Mouse (Mus musculus): ENCODE results near the gene Dynlrb1.
A peak's percentile ranks its signal among the peaks of the same experiment; 100 is the strongest.

Gene Dynlrb1

GRCm38 (mm10) chr2:155236362-155236992 lies at the start of gene Dynlrb1:
Dynlrb1 (plus strand) TSS chr2:155236533.
- peak; percentile 100 for DNase-seq (ENCODE audit: low spot score in 2 of 2)

- no peak for DNase-seq (ENCODE audit: low spot score in 2 of 2)
These were observed 28.9 kb upstream of the Dynlrb1 start for GRCm38 (mm10) chr2:155207419-155207818.

- no peak for DNase-seq (ENCODE audit: low spot score in 2 of 2)
These were observed 13.2 kb upstream of the Dynlrb1 start for GRCm38 (mm10) chr2:155223145-155223544.

GRCm38 (mm10) chr2:155224721-155225120 lies 11.6 kb upstream of the Dynlrb1 start:
- no peak for DNase-seq (ENCODE audit: low spot score in 2 of 2)

GRCm38 (mm10) chr2:155235746-155236361 lies 479 bp upstream of the Dynlrb1 start:
- DNase-seq (ENCODE audit: low spot score in 2 of 2): no peak

- no peak for DNase-seq (ENCODE audit: low spot score in 2 of 2)
These were observed 943 bp downstream of the Dynlrb1 start for GRCm38 (mm10) chr2:155237276-155237675.

GRCm38 (mm10) chr2:155240915-155241314 lies 4.6 kb downstream of the Dynlrb1 start:
- no peak for DNase-seq (ENCODE audit: low spot score in 2 of 2)

- DNase-seq (ENCODE audit: low spot score in 2 of 2): no peak
These were observed 6.0 kb downstream of the Dynlrb1 start for GRCm38 (mm10) chr2:155242296-155242855.

GRCm38 (mm10) chr2:155246231-155246630 lies 9.9 kb downstream of the Dynlrb1 start:
- DNase-seq (ENCODE audit: low spot score in 2 of 2): no peak

- DNase-seq (ENCODE audit: low spot score in 2 of 2): no peak
These were observed 11.9 kb downstream of the Dynlrb1 start for GRCm38 (mm10) chr2:155248206-155248605.

- DNase-seq (ENCODE audit: low spot score in 2 of 2): no peak
These were observed 12.4 kb downstream of the Dynlrb1 start for GRCm38 (mm10) chr2:155248718-155249117.

- DNase-seq (ENCODE audit: low spot score in 2 of 2): no peak
These were observed 13.3 kb downstream of the Dynlrb1 start for GRCm38 (mm10) chr2:155249588-155249987.

- no peak for DNase-seq (ENCODE audit: low spot score in 2 of 2)
These were observed 29.2 kb downstream of the Dynlrb1 start for GRCm38 (mm10) chr2:155265526-155265925.

- no peak for DNase-seq (ENCODE audit: low spot score in 2 of 2)
These were observed 30.6 kb downstream of the Dynlrb1 start for GRCm38 (mm10) chr2:155266896-155267295.

- no peak for DNase-seq (ENCODE audit: low spot score in 2 of 2)
These were observed 35.6 kb downstream of the Dynlrb1 start for GRCm38 (mm10) chr2:155271957-155272356.

- DNase-seq (ENCODE audit: low spot score in 2 of 2): no peak
These were observed 36.2 kb downstream of the Dynlrb1 start for GRCm38 (mm10) chr2:155272396-155273170.

GRCm38 (mm10) chr2:155273603-155274002 lies 37.3 kb downstream of the Dynlrb1 start:
- no peak for DNase-seq (ENCODE audit: low spot score in 2 of 2)

- peak; percentile 98 for DNase-seq (ENCODE audit: low spot score in 2 of 2)
These were observed 39.9 kb downstream of the Dynlrb1 start, which contains the start of gene Map1lc3a for GRCm38 (mm10) chr2:155276195-155276594. Map1lc3a (plus strand) TSS chr2:155276297.

GRCm38 (mm10) chr2:155276621-155277175 lies 40.4 kb downstream of the Dynlrb1 start:
- peak; percentile 30 to 33 for DNase-seq (ENCODE audit: low spot score in 2 of 2)

GRCm38 (mm10) chr2:155277721-155278120 lies 41.4 kb downstream of the Dynlrb1 start:
- no peak for DNase-seq (ENCODE audit: low spot score in 2 of 2)

GRCm38 (mm10) chr2:155278361-155278760 lies 42.0 kb downstream of the Dynlrb1 start:
- DNase-seq (ENCODE audit: low spot score in 2 of 2): no peak

GRCm38 (mm10) chr2:155279163-155279562 lies 42.8 kb downstream of the Dynlrb1 start:
- DNase-seq (ENCODE audit: low spot score in 2 of 2): no peak
